Mouse (Mus musculus): ENCODE data around the gene Usp30.

DNA sequence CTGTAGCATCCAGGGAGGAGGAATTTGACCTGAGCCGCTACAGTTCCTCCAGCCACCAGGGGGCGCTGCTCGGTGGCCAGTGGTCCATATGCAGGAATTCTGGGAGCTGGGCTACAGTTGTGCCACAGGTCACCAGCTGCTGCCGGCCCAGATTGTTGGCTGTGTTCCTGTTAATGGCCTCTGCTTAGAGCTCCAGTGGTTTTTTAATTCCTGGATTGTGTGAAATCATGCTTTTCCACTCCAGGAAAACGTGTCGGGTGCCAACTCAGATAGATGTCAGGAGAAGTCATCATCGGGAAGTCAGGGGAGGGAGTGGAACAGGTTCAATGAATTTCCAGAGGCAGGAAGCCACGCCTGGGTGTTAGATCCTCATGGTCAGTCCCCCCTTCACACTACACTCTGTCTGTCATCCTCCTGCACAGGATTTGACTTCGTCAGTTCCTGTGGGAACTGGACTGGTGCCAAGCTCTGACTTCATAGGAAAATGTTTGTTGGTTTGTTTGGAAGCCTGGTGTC is 13.0 kb upstream of the Usp30 start:
- TF ChIP-seq CTCF (IDR thresholded peaks at IDR 0.05; ENCODE audit: borderline replicate concordance, insufficient read depth, low read length) (peak; percentile 52), POLR2A (IDR thresholded peaks at IDR 0.05; ENCODE audit: low read depth, low read length) (no peak)
